Mouse (Mus musculus) embryo, embryonic 10.5 days (tissue): Measurements from ENCODE around the gene Vgf.

ENCODE experiments used
- DNase-seq: peaks from one replicate; pipeline ENCODE4 v3.0.0-alpha.2; 2015; ENCODE audit warnings: low spot score

Gene Vgf

GRCm38 (mm10) chr5:137030416-137030810 is 4.2 kb downstream of the Vgf start:
- DNase-seq = no peak

GRCm38 (mm10) chr5:137031076-137032032 is 5.2 kb downstream of the Vgf start:
- peak; percentile 35 for DNase-seq

GRCm38 (mm10) chr5:137032033-137032421 is 5.8 kb downstream of the Vgf start:
- peak; percentile 35 for DNase-seq

GRCm38 (mm10) chr5:137032641-137033074 is 6.5 kb downstream of the Vgf start:
- peak; percentile 90 for DNase-seq

- no peak for DNase-seq
Observed at GRCm38 (mm10) chr5:137036211-137036610, 10.0 kb downstream of the Vgf start.

GRCm38 (mm10) chr5:137039453-137039852 is 13.3 kb downstream of the Vgf start:
- no peak for DNase-seq

- no peak for DNase-seq
Observed at GRCm38 (mm10) chr5:137041442-137041841, 15.2 kb downstream of the Vgf start.

GRCm38 (mm10) chr5:137043997-137044396 is 17.8 kb downstream of the Vgf start:
- no peak for DNase-seq

GRCm38 (mm10) chr5:137045402-137046323 is 19.5 kb downstream of the Vgf start, which contains the start of gene Ap1s1:
Ap1s1 (minus strand) TSS chr5:137046135.
- peak; percentile 99 for DNase-seq

GRCm38 (mm10) chr5:137046324-137046718 is 20.1 kb downstream of the Vgf start:
- DNase-seq = no peak

GRCm38 (mm10) chr5:137046991-137047390 is 20.8 kb downstream of the Vgf start:
- DNase-seq = no peak

- no peak for DNase-seq
Observed at GRCm38 (mm10) chr5:137051125-137051524, 24.9 kb downstream of the Vgf start.

GRCm38 (mm10) chr5:137051914-137052505 is 25.8 kb downstream of the Vgf start:
- DNase-seq = no peak

GRCm38 (mm10) chr5:137054299-137054698 is 28.1 kb downstream of the Vgf start:
- DNase-seq = no peak

GRCm38 (mm10) chr5:137054873-137055272 is 28.7 kb downstream of the Vgf start:
- DNase-seq = no peak

- DNase-seq = peak; percentile 34
Observed at GRCm38 (mm10) chr5:137061809-137062481, 35.8 kb downstream of the Vgf start.

- DNase-seq = no peak
Observed at GRCm38 (mm10) chr5:137062601-137063000, 36.4 kb downstream of the Vgf start.

GRCm38 (mm10) chr5:137065454-137065853 is 39.3 kb downstream of the Vgf start:
- DNase-seq = no peak

- no peak for DNase-seq
Observed at GRCm38 (mm10) chr5:137065923-137066322, 39.7 kb downstream of the Vgf start.

- no peak for DNase-seq
Observed at GRCm38 (mm10) chr5:137068711-137069110, 42.5 kb downstream of the Vgf start.

GRCm38 (mm10) chr5:137070881-137071605 is 44.9 kb downstream of the Vgf start:
- DNase-seq = no peak
